Mouse (Mus musculus) Patski (cell line): Measurements from ENCODE around the gene Zscan5b. TPM values are rescaled to one million over a fixed set of nuclear protein-coding genes. Genes with fewer than 3 reads are reported as not detected.
"Not testable (repeated sequence)": the region's sequence is repeated elsewhere in the genome, so short reads cannot be mapped to it uniquely, and the experiment has no call there.

Experiments
- ATAC-seq: fragments of 100-300 bp; one replicate; pipeline ENCODE4 v1.8.0; 2021
- CTCF ChIA-PET: fragments of 350-600 bp; sonication (Branson Sonifier 250); formaldehyde crosslinking; loops from one replicate; lab custom pipeline; 2022; ENCODE audit warnings: inconsistent platforms; lab: Charles Lee
- POLR2A ChIA-PET: fragments of 350-600 bp; sonication (Branson Sonifier 250); formaldehyde crosslinking; loops from one replicate; lab custom pipeline; 2022; ENCODE audit warnings: antibody characterized with exemption, inconsistent platforms; lab: Charles Lee
- DNase-seq: peaks from one replicate; pipeline ENCODE4 v3.0.0-alpha.2; 2011; ENCODE audit warnings: low read depth, low spot score
- H3K27me3 ChIP-seq: fragments of 371-371 bp; one replicate; pipeline ENCODE4 v1.5.1; 2021
- CTCF ChIP-seq: fragments of 100-300 bp; IDR thresholded peaks from one replicate; pipeline ENCODE4 v1.5.1; 2021
- in situ Hi-C: fragments of 300-500 bp; cut with MboI; formaldehyde crosslinking; loops from 3 replicates; pipeline ENCODE4 v1.11.1; 2018; ENCODE audit warnings: low pct_unique_long_range_greater_than_20kb, mixed read lengths
- polyA plus RNA-seq: library from polyadenylated mRNA; unstranded; gene quantifications from one replicate; pipeline ENCODE4 v1.2.3, GENCODE M21; 2021

The Zscan5b gene
- not detected for polyA plus RNA-seq

DNA sequence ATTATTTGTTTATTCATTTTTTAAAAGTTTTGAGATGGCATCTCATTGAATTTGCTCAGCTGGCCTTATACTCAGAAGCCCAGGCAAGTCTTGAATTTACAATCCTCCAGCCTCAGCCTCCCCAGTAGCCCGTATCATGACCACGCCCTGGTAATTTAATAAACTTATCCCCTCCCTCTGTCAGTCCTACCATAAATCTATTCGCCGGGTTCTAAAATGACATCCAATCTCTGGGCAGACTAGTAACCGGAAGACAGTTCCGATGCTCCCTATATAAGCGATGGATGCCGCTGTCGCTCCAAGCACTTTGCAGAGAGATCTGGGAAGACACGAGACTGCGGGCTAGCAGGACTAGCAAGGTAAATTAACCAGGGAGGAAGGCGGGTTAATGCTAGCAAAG lies at the start of gene Zscan5b:
Zscan5b (plus strand) TSS at position 301 of the 400 bp plus-strand sequence.
- CTCF ChIA-PET = interaction anchor here (0.8 kb wide), 1 partner anchor 9 kb away, joined by 3 read pairs; no protein-coding TSS in a partner anchor
- ATAC-seq (no peak), DNase-seq (no peak)

DNA sequence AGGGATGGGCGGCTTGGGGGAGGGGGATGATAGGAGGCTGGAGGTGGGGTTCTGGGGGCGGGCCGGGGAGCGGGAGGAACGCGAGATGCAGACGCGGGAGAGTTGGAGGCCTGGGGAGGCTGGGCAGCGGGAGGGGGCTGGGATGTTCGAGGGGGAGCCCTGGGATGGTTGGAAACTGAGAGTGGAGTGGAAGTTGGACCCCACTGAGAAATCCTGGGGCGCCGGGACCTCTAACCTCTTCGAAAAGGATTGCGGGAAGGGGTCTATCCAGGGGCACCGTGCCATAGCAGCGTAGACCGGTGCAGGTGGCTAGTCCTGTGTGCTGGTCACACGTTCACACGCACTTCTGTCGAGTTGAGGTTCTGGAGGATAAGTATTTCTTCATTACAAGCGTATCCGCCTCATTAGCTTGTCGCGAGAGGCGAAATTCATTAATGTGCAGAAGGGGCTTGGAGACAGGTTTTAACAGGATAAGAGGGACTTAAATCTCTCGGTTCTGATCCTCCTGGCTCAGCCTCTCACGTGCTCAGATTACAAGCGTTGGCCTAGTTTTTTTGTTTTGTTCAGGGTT lies 49.3 kb upstream of the Zscan5b start:
- ATAC-seq (peak; percentile 14), DNase-seq (no peak)
- POLR2A ChIA-PET = interaction anchor here (0.8 to 1.4 kb wide), 3 partner anchors 17 to 21 kb away, joined by 3 to 5 read pairs (median 4); partner anchors contain the start of gene Zfp787
- no peaks in the 10 kb centered on the region for H3K27me3 ChIP-seq
- in situ Hi-C loops = loop anchor here (5.0 to 25.0 kb wide), 2 partner anchors 45 to 1110 kb away; partner anchors contain the start of genes U2af2 and Zfp580
- CTCF ChIA-PET = interaction anchor here (1.1 to 7.3 kb wide), 6 partner anchors 12 to 49 kb away, joined by 3 to 47 read pairs (median 5); no protein-coding TSS in a partner anchor
- TF ChIP-seq CTCF = no peak

More for the DNA sequence above, at the start of gene Zscan5b:
- TF ChIP-seq CTCF = no peak
- H3K27me3 ChIP-seq = peaks cover 6% of the 10 kb centered on the region
- in situ Hi-C loops = loop anchor here (25.0 kb wide), 1 partner anchor 260 kb away; no protein-coding TSS in a partner anchor
- POLR2A ChIA-PET = no interaction called here

DNA sequence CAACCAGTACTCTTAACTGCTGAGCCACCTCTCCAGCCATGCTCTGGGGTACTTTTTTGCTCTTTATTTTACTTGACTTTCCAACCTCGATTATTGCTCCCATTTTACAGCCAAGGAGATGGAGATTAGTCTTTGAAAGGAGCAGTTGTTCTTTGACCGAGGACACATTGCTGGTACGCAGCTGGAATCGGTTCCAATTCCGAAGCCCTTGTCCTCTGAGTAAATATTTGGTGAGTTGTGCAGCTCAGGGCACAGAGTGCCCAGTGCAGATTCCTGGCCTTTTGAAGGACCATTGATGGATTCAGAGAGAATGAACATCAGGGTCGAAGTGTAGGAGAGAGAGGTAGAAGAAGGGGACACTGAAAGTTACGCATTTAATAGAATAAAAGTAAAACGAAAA lies 48.2 kb upstream of the Zscan5b start:
- ChIA-PET CTCF (interaction anchor here (1.2 to 7.3 kb wide), 4 partner anchors 11 to 47 kb away, joined by 3 to 47 read pairs (median 4); no protein-coding TSS in a partner anchor), POLR2A (interaction anchor here (0.7 kb wide), 1 partner anchor 1096 kb away, joined by 3 read pairs; no protein-coding TSS in a partner anchor)
- H3K27me3 ChIP-seq = no peaks in the 10 kb centered on the region
- no peak for DNase-seq
- no peak for TF ChIP-seq CTCF
- ATAC-seq = no peak
- in situ Hi-C loops = loop anchor here (5.0 to 25.0 kb wide), 2 partner anchors 47 to 1112 kb away; partner anchors contain the start of genes U2af2 and Zfp580

DNA sequence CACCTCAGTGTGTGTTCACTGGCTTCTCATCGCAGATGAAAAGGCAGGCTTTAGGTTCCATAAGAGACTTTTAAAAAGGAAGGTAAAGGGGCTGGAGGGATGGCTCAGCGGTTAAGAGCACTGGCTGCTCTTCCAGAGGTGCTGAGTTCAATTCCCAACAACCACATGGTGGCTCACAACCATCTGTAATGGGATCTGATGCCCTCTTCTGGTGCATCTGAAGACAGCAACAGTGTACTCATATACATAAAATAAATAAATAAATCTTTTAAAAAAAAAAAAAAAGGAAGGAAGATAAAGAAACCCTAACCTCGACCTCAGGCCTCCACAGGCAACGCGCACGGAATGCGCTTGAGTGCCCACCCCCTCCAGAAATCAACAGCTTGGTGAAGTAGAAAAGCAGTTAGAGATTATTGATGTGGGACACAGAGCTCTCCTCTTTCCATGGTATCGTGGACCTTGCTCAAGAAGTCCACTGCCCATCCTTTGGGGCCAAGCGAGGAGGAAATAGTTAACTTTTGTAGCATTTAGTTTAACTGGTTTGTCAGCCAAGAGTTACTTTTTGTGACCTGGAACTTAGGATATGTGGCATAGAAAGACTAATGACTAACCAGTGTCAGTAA lies 47.6 kb upstream of the Zscan5b start:
- ATAC-seq, DNase-seq, H3K27me3 ChIP-seq: not testable (repeated sequence)
- in situ Hi-C loops = loop anchor here (5.0 to 25.0 kb wide), 2 partner anchors 47 to 1112 kb away; partner anchors contain the start of genes U2af2 and Zfp580
- ChIA-PET CTCF (interaction anchor here (0.9 to 7.3 kb wide), 7 partner anchors 9 to 48 kb away, joined by 3 to 47 read pairs (median 4); no protein-coding TSS in a partner anchor), POLR2A (interaction anchor here (0.7 kb wide), 1 partner anchor 20 kb away, joined by 3 read pairs; no protein-coding TSS in a partner anchor)
- TF ChIP-seq CTCF = peak; percentile 66

DNA sequence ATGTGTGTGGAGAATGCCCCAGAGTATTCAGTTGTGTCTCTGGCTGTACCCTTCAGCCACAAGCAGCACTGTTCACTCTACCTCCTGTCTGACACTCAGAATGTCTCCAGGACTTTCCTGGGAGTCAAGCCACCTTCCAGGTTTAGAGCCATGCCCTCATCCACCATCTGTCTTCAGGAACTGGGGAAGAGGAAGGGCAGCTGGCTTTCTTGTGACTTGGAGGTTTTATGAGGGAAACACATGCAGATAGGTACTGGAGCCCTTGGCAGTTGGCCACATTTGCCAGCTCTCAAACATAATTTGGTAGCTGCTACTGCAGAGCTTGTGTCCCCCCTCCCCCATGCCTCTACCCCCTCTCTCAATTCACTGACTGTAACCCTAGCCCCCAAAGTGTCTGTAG lies 43.1 kb upstream of the Zscan5b start:
- TF ChIP-seq CTCF = no peak
- CTCF ChIA-PET = no interaction called here
- H3K27me3 ChIP-seq = no peaks in the 10 kb centered on the region
- no peak for ATAC-seq
- POLR2A ChIA-PET = interaction anchor here (0.6 kb wide), 1 partner anchor 947 kb away, joined by 3 read pairs; no protein-coding TSS in a partner anchor
- DNase-seq = no peak
- in situ Hi-C loops = no loop called here

DNA sequence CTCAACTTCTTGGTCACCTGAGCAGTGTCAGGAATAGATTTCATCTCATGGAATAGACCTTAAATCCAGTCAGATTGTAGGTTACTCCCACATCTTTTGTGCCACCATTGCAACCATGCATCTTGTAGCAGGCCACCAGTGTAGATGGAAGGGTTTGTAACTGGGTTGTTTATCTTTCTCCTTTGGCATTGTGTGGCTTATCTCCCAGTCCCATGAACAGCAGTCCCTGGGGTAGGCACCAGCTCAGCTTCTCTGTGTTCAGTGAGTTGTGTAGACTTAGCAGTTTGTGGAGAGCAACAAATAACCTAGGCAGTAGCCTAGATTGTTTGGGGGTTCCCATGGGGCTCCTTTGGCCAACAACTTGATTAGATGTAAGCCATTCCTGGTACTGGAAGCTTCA lies 39.2 kb upstream of the Zscan5b start:
- POLR2A ChIA-PET = no interaction called here
- no peak for DNase-seq
- ATAC-seq = no peak
- in situ Hi-C loops = no loop called here
- H3K27me3 ChIP-seq = no peaks in the 10 kb centered on the region
- CTCF ChIA-PET = interaction anchor here (0.8 kb wide), 1 partner anchor 8 kb away, joined by 3 read pairs; no protein-coding TSS in a partner anchor
- TF ChIP-seq CTCF = no peak

DNA sequence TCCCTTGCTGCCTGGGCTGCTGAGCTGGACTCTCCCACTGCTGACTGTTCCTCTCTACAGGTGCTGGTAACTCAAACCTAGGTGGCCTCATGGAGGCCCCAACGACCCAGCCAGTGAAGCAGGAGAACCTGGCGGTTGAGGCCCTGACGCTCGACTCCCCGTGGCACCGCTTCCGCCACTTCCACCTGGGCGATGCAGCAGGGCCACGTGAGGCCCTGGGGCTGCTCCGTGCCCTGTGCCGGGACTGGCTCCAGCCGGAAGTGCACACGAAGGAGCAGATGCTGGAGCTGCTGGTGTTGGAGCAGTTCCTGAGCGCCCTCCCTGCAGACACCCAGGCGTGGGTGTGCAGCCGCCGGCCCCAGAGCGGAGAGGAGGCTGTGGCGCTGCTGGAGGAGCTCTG lies 38.3 kb upstream of the Zscan5b start:
- CTCF ChIA-PET = interaction anchor here (2.0 kb wide), 1 partner anchor 10 kb away, joined by 5 read pairs; no protein-coding TSS in a partner anchor
- DNase-seq (no peak), ATAC-seq (no peak)
- no peak for TF ChIP-seq CTCF
- POLR2A ChIA-PET = no interaction called here
- H3K27me3 ChIP-seq = no peaks in the 10 kb centered on the region
- in situ Hi-C loops = no loop called here

DNA sequence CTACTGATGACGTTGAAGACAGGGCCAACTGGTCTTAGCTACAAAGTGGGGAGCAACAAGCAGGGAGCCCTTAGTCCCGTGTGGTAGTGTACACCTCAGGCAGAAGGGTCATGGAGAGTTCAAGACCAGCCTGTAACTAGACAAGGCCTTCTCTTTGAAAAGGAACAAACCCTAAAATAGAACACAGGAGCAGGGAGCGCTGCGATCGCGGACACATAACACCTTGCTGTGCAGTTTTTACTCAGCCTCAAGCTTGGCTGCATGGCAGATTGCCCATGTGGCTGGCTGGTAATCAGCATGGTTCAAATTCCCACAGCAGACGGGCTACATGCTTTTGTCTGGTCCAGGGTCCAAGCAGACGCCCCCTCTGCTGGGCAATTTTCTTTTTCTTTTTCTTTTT lies 37.6 kb upstream of the Zscan5b start:
- H3K27me3 ChIP-seq = no peaks in the 10 kb centered on the region
- CTCF ChIA-PET = interaction anchor here (2.0 kb wide), 1 partner anchor 11 kb away, joined by 5 read pairs; no protein-coding TSS in a partner anchor
- POLR2A ChIA-PET = no interaction called here
- no peak for TF ChIP-seq CTCF
- ATAC-seq (no peak), DNase-seq (no peak)
- in situ Hi-C loops = no loop called here

DNA sequence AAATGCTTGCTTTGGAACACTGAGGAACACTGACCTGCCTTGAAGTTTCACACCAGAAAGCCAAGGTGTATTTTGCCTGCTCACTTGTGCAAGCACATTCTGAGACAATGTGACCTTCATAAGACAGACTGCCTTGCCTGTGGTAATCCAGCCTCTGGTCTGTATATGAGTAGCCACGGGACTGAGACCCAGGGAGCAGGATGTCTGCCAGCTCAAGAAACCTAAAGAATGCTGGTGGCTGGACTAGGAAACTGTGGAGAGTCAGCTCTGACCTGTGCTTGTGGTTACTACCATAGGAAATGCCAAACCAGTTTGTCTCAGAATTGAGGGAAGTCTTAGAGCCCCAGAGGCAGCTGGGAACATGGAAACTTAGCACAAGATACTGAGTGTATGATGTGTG lies 36.7 kb upstream of the Zscan5b start:
- CTCF ChIA-PET = interaction anchor here (1.1 to 2.0 kb wide), 3 partner anchors 8 to 58 kb away, joined by 3 to 9 read pairs (median 5); no protein-coding TSS in a partner anchor
- no peaks in the 10 kb centered on the region for H3K27me3 ChIP-seq
- no peak for DNase-seq
- in situ Hi-C loops = no loop called here
- no peak for TF ChIP-seq CTCF
- ATAC-seq = peak; percentile 29
- POLR2A ChIA-PET = no interaction called here

DNA sequence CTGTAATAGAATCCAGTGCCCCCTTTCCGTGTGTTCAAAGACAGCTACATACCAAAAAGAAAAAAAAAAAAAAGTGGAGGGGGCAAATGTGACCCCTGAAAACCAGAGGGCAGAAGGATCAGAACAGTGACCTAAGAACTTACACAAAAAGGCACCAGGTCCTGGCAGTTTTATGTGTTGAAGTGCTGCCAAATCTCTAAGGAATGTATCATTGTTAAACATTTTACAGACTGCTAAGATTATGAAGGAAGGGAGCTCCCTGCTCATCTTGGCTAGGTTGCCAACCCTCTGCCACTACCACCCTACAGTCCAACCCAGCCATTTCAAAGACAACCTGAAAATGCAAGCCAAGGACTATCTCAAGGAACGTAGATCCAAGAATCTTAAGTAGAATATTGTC lies 35.9 kb upstream of the Zscan5b start:
- ChIA-PET POLR2A (no interaction called here), CTCF (interaction anchor here (1.1 to 1.9 kb wide), 3 partner anchors 8 to 59 kb away, joined by 3 to 9 read pairs (median 5); partner anchors contain the start of gene Galp)
- DNase-seq = no peak
- no peaks in the 10 kb centered on the region for H3K27me3 ChIP-seq
- no peak for ATAC-seq
- in situ Hi-C loops = no loop called here
- no peak for TF ChIP-seq CTCF
